Mouse (Mus musculus) 416B (cell line): ENCODE data around the gene Zfp57.

Experiments
- DNase-seq: peaks from one replicate; pipeline ENCODE4 v3.0.0; 2011; ENCODE audit warnings: low read depth

Gene Zfp57

GRCm38 (mm10) chr17:37045611-37046311 is 44.8 kb downstream of the Zfp57 start, which contains the start of gene Gabbr1:
Gene Gabbr1 (plus strand): TSS chr17:37045966.
- DNase-seq: peak; percentile 55

DNA sequence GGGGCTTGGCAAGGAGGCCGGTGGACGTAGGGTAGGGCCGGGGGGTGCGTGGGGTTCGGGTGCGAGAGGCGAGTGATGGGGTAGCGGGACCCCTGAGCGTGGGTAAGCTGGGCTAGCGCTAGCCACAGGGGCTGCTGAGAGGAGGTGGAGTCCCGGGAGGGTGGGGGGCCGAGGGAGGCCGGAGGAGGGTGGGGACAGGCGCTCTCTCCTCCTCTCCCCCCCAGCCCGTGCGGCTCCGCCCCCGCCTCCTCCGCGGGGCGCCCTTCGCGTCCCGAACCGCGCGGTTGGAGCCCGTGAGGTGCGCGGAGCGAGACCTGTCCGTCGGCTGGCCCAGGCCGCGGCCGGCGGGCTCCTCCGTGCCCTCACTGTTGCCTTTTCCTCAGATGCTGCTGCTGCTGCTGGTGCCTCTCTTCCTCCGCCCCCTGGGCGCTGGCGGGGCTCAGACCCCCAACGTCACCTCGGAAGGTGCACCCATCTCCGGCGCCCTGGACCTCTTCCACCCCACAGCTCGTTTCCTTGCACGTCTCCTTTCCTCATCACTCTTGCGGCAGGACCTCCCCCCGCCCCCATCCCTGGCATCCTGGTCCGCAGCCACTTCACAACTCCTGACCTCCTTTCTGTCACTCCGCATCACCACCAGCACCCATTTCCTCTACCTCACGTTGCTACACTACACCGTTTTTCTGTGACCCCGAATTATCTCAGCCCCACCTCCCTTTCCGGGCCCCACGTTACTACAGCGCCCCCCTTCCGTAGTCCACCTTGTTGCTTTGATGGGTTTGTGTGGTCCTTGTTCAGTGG is 45.5 kb downstream of the Zfp57 start:
- DNase-seq: peak; percentile 28

- DNase-seq: no peak
These were observed 46.5 kb downstream of the Zfp57 start for GRCm38 (mm10) chr17:37047332-37047976.

DNA sequence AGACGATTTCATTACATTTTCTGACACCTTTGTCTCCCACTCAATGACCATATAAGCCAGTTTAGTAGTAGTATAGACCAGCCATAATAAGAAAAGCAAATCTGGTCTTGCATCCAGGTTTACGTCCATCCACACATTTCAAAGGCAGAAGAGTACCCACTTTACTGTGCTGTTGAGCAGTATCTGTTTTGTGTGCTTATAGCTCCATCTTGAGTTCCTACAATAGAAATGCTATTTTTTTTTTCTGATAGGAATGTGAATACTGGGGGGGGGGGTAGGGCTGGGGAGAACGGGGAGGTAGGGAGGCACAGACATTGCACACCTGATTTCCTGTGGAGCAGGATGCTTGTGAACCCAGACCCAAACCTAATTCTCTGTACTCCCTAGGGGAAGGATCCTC is 47.0 kb downstream of the Zfp57 start:
- peak; percentile 63 for DNase-seq

- DNase-seq: no peak
These were observed 47.4 kb downstream of the Zfp57 start for GRCm38 (mm10) chr17:37048383-37048782.

GRCm38 (mm10) chr17:37049570-37050310 is 48.8 kb downstream of the Zfp57 start:
- DNase-seq: no peak

DNA sequence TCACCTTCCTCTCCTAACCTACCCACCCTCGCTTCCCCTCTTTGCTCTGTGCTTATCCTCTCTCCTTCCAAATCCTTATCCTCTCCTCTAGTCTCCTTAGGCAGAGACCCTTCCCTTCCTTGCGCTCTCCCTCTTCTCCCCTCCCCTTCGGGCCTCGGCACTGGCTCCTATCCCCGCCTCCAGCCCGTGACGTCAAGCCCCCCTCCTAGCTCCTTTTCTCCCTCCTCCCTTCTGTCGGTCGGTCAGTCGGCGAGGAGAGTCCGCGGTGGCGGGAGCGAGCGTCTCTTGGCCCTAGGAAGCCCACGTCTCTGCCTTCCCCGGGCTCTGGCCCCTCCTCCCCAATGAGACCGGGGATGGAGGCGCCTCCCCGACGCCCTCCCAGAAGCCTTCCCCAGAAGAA is 49.4 kb downstream of the Zfp57 start:
- no peak for DNase-seq

GRCm38 (mm10) chr17:37050876-37051275 is 49.9 kb downstream of the Zfp57 start:
- DNase-seq: no peak

- peak; percentile 34 for DNase-seq
These were observed 50.8 kb downstream of the Zfp57 start for GRCm38 (mm10) chr17:37051745-37052144.

- DNase-seq: no peak
These were observed 56.0 kb downstream of the Zfp57 start for GRCm38 (mm10) chr17:37056957-37057356.
